Mouse (Mus musculus) embryonic facial prominence, embryonic 15.5 days (tissue): ENCODE measurements around the gene Ssr2. TPM values are rescaled to one million over a fixed set of nuclear protein-coding genes. Genes with fewer than 3 reads are reported as not detected.

Source experiments
- ATAC-seq: fragments of 200-750 bp; cut with Nextera tagmentation; 2 replicates; pipeline ENCODE4 v1.8.0; 2017; ENCODE audit warnings: low read depth, moderate TSS enrichment; ENCODE audit not compliant: insufficient number of reproducible peaks, low FRiP score, low TSS enrichment
- H3K27ac ChIP-seq: fragments of 300-500 bp; sonication (generic); replicated peaks from 2 replicates; pipeline ENCODE4 v1.5.1; 2015; ENCODE audit warnings: mild to moderate bottlenecking, inconsistent platforms
- H3K27me3 ChIP-seq: fragments of 300-500 bp; sonication (generic); 2 replicates; pipeline ENCODE4 v1.6.1; 2015; ENCODE audit warnings: inconsistent platforms
- H3K36me3 ChIP-seq: fragments of 300-500 bp; sonication (generic); 2 replicates; pipeline ENCODE4 v1.6.1; 2015; ENCODE audit warnings: mild to moderate bottlenecking, inconsistent platforms
- H3K4me1 ChIP-seq: fragments of 300-500 bp; sonication (generic); 2 replicates; pipeline ENCODE4 v1.6.1; 2015; ENCODE audit warnings: inconsistent platforms
- H3K4me2 ChIP-seq: fragments of 300-500 bp; sonication (generic); replicated peaks from 2 replicates; pipeline ENCODE4 v1.6.1; 2015; ENCODE audit warnings: mild to moderate bottlenecking, inconsistent platforms
- H3K4me3 ChIP-seq: fragments of 300-500 bp; sonication (generic); replicated peaks from 2 replicates; pipeline ENCODE4 v1.5.1; 2015; ENCODE audit warnings: mild to moderate bottlenecking, inconsistent platforms
- H3K9ac ChIP-seq: fragments of 300-500 bp; sonication (generic); 2 replicates; pipeline ENCODE4 v1.6.1; 2015; ENCODE audit warnings: inconsistent platforms
- H3K9me3 ChIP-seq: fragments of 300-500 bp; sonication (generic); replicated peaks from 2 replicates; pipeline ENCODE4 v1.6.1; 2016; ENCODE audit warnings: inconsistent platforms
- WGBS: fragments of 180-500 bp; shearing (Covaris S2); methylation state at CpG from one replicate; pipeline ENCODE4 v1.1.7; 2015; 5-methylcytosine and 5-hydroxymethylcytosine counted together
- polyA plus RNA-seq: library from polyadenylated mRNA; unstranded; fragments of >200 nt; fragmentation: Nextera tagmentation; extraction: Ambion mirVana; gene quantifications from 2 replicates; pipeline ENCODE4 v1.2.1, GENCODE M21; 2015

The Ssr2 gene
- polyA plus RNA-seq, result 339 and 341 TPM in 2 replicates

DNA sequence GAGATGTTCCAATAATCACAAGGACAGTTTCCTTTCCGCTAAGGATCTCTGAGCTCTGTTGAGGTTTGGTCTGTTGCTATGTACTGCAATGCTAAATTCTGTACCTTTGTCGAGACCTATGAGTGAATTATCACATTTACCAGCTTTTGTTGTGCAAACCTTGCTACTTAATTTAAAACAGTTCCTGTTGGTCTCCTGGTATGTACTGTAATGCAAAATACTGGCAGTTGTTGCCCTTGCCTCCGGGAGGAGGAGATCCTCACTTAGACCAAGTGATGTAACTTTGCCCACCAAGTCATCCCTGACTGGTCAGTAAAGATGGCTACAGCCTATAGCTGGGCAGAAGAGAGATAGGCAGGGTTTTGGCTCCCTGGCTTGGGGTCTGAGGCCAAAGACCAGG lies at the start of gene Ssr2:
Gene Ssr2, plus strand, starts transcription at position 337 of the 400 bp plus-strand sequence.
- 79% methylated on average over 3 of the region's 3 CpGs for WGBS
- Histone ChIP-seq H3K36me3 (no peaks in the 10 kb centered on the region), H3K9me3 (no peaks in the 10 kb centered on the region), H3K27me3 (no peaks in the 10 kb centered on the region), H3K9ac (no peak within 1 kb of the TSS), H3K4me2 (no peak within 1 kb of the TSS), H3K27ac (no peak within 1 kb of the TSS), H3K4me3 (no peak within 1 kb of the TSS), H3K4me1 (peaks cover 12% of the 10 kb centered on the region)
- ATAC-seq, result no peak

DNA sequence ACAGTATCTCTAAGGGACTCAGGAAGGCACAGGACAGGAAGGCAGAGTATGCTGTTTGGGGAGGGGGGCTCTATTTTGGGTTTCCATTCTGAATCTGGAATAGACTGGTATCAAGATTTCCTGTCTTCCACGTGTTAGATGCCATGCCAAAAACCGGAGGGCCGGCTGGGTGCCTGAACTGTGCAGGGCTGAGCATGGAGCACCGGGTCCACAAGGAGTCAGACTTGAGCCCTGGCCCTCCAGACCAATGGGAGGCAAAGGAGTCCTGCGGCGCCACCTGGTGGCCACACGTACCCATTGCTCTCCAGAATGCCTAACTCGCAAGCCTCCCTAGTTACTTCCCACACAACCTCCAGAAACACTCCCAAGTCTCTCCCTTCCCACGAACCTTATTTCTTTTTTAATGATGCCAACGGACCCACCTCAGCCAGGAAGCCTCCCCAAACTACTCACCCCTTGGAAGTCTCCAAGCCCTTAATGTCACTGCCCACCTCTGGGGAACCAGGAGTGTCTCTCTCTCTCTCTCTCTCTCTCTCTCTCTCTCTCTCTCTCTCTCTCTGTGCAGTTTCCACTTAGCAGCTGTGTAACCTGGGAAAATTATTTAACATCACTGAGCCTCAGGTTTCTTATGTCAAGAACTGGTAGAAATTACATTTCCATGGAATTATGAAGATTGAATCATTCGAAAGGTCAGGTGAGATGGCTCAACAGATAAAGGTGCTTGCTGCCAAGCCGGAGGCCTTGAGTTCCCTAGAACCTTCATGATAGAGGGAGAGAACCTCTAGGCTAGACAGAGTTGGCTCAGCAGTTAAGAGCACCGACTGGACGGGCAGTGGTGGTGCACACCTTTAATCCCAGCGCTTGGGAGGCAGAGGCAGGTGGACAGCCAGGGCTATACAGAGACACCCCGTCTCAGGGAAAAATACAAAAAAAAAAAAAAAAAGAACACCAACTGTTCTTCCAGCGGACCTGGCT lies 49.2 kb upstream of the Ssr2 start:
- H3K36me3 ChIP-seq, result peaks cover 18% of the 10 kb centered on the region
- no peak overlapping the region for H3K9ac ChIP-seq
- H3K27me3 ChIP-seq, result no peaks in the 10 kb centered on the region
- no peak overlapping the region for H3K4me3 ChIP-seq
- no peaks in the 10 kb centered on the region for H3K9me3 ChIP-seq
- peak; percentile 60; the same call in 1 of the 2 replicates for ATAC-seq
- H3K4me2 ChIP-seq, result peak overlapping the region; percentile 32
- WGBS, result 28% methylated on average over 17 of the region's 17 CpGs
- H3K27ac ChIP-seq, result 0 out of 2 replicates have a peak overlapping the region, but pooled peaks have one; percentile 40
- peaks cover 52% of the 10 kb centered on the region for H3K4me1 ChIP-seq

DNA sequence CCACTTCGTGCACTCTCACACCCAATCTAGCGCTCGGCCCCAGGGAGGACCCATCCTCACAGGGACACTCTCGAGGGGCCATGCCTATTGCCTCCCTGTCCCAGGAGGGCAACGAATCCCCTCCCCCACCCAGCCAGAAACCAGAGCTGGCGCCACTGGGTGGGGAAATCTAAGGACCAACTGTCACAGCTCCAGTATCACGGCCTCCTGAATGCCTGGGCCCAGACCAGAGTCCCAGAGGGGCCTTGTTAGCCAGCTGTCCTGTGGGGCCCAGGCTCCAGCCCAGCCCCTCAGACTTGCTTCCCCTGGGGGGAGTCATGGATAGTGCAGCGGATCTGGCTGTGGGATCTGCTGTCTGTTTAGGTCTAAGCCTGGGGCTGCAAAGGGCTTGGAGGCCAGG lies 48.1 kb upstream of the Ssr2 start:
- Histone ChIP-seq H3K4me1 (peaks cover 43% of the 10 kb centered on the region), H3K27me3 (no peaks in the 10 kb centered on the region), H3K9ac (0 out of 2 replicates have a peak overlapping the region, but pooled peaks have one; percentile 26), H3K27ac (peak overlapping the region; percentile 76), H3K4me3 (no peak overlapping the region), H3K4me2 (peak overlapping the region; percentile 1), H3K9me3 (no peaks in the 10 kb centered on the region), H3K36me3 (peaks cover 18% of the 10 kb centered on the region)
- no peak for ATAC-seq
- 32% methylated on average over 8 of the region's 8 CpGs for WGBS

DNA sequence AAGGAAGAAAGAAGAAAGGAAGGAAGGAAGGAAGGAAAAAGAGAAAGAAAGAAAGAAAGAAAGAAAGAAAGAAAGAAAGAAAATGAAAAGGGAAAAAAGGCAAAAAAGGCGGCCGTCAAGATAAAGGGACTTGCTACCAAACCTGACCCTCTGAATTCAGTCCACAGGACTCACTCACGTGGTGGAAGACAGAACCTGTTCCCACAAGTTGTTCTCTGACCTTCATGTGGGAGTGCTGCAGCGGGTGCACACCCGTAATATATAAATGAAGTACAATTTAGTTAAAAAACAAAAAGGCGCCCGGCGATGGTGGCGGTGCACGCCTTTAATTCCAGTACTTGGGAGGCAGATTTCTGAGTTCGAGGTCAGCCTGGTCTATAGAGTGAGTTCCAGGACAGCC lies 47.0 kb upstream of the Ssr2 start:
- peaks cover 47% of the 10 kb centered on the region for H3K4me1 ChIP-seq
- H3K27me3 ChIP-seq, result no peaks in the 10 kb centered on the region
- H3K4me3 ChIP-seq, result no peak overlapping the region
- no peaks in the 10 kb centered on the region for H3K9me3 ChIP-seq
- no peak for ATAC-seq
- peaks cover 8% of the 10 kb centered on the region; the same call in 1 of the 2 replicates for H3K36me3 ChIP-seq
- H3K9ac ChIP-seq, result no peak overlapping the region
- H3K27ac ChIP-seq, result no peak overlapping the region
- WGBS, result 78% methylated on average over 11 of the region's 11 CpGs
- H3K4me2 ChIP-seq, result no peak overlapping the region

DNA sequence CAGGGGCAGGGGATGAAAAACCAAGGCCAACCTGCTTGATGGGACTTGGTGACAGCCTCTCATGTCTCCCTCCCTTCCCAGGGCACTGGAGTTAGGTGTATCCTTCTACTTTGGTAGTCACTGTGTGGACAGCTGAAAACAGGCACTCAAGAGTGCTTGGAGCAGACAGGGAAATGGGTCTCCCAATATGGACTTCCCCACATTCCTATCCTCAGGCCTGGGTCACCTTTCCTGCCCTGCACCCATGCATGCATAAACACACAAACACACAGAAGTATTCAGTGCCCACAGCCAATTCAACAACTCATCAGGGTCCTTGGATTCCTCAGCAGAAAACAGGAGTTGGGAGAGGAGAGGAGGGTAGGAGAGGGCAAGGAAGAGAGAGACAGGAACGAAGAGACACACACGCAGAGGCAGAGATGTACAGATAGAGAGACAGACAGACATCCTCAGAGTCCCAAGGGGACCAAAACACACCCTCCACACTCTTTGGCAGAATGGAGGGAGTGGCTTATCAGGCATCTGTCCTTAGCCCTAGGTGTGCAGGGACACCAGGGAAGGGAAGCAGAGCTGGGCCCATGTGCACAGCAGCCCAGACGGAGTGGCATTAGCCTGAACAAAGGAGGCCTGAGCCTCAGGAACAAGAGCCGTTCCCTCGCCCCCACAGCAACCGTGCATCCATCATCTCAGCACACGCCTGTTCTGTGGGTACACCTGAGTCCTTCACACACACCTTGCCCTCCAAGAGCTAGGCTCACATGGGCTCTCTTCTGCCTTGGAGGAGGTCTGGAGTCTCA lies 46.3 kb upstream of the Ssr2 start:
- Histone ChIP-seq H3K27me3 (no peaks in the 10 kb centered on the region), H3K4me2 (peak overlapping the region; percentile 73), H3K9ac (no peak overlapping the region; the same call in 1 of the 2 replicates), H3K36me3 (peaks cover 6% of the 10 kb centered on the region; the same call in 1 of the 2 replicates), H3K4me3 (peak overlapping the region; percentile 86), H3K9me3 (no peaks in the 10 kb centered on the region), H3K27ac (peak overlapping the region; percentile 99), H3K4me1 (peaks cover 54% of the 10 kb centered on the region)
- ATAC-seq, result no peak
- WGBS, result 32% methylated on average over 7 of the region's 7 CpGs

DNA sequence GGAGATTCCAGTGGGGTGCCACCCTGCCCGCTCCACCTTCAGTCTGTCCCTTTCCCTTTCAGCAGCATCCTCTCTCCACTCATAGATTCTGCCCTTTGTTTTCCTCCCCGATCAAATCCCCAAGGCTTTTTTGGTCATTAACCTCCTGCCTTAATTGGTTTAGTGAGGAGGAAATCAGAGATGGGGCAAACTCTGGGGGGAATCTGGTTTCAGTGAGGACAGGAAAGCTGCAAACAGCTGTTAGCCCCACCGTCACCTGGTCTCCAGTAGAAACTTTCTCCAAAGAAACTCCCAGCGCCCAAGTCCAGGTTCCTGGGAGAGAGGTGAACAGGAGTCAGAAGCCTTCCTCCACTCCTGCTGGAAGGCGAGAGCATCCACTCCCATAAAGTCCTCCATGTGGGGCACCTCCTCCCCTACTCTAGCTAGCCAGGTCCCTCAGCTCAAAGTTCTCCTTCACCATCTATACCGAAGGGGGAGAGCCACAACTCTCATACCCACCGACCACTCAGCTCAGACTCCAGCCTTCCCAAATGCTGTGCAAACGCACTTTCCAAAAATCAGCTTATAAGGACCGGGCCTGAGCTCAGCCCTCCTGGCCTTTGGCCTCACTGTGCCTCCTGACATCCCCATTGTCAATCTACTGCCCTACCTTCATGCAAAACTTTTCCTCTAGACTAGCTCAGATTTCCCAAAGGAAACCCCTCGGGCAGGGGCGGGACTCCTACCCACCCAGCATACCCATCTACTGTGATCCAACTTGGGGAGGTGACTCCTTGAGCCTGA lies 45.4 kb upstream of the Ssr2 start:
- Histone ChIP-seq H3K4me2 (peak overlapping the region; percentile 73), H3K27ac (peak overlapping the region; percentile 99), H3K9ac (peak overlapping the region; percentile 93), H3K4me1 (peaks cover 62% of the 10 kb centered on the region), H3K9me3 (no peaks in the 10 kb centered on the region), H3K4me3 (peak overlapping the region; percentile 86), H3K27me3 (no peaks in the 10 kb centered on the region), H3K36me3 (no peaks in the 10 kb centered on the region)
- ATAC-seq, result no peak
- WGBS, result 6% methylated on average over 11 of the region's 11 CpGs

DNA sequence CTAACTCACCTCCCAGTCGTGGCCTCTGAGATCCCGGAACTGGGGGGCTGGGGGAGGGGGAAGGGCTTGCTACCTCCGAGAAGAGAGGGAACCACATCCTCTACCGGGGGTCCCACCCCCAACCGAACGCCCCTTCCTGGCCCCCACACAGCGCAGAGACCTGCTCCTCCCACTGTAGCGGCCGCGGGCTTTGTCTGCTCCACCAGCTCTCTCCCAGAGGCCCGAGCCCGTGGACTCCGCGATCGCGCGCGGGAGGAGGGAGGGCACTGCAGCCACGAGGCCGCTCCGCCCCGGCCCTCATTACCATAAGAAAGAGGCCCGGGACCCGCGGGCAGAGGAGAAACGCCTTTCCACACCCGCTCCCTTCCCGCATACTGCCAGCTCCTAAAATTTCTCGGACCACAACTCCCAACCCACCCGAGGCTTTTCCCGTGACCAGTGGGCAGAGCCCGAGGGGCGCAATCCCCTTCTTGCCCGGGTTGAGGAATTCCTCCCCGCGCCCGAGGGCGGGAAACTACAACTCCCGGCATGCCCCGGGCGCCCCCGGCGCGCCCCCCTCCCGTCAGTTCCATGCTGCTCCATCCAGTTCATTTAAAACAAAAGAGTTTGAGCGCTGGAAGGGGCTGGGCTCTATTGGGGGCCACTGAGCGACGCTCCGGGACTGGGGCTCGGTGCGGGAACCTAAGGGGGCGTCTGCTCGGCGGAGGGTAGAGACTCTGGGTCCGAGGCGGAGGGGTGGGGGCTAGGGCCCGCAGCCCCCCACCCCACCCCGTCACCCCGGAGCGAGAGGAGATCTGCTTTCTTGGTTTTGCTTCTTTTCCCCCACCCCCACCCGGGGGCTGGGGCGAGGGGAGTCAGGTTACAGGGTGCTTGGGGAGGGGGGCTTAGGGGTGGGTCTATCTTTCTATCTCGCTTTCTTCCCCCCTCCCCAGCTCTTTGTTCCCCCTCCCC lies 44.1 kb upstream of the Ssr2 start:
- Histone ChIP-seq H3K4me2 (peak overlapping the region; percentile 73), H3K27me3 (no peaks in the 10 kb centered on the region), H3K9ac (peak overlapping the region; percentile 93), H3K27ac (peak overlapping the region; percentile 99), H3K36me3 (peaks cover 7% of the 10 kb centered on the region), H3K4me3 (peak overlapping the region; percentile 86), H3K4me1 (peaks cover 68% of the 10 kb centered on the region), H3K9me3 (no peaks in the 10 kb centered on the region)
- under 1% methylated on average over 61 of the region's 63 CpGs for WGBS
- ATAC-seq, result peak; percentile 86

DNA sequence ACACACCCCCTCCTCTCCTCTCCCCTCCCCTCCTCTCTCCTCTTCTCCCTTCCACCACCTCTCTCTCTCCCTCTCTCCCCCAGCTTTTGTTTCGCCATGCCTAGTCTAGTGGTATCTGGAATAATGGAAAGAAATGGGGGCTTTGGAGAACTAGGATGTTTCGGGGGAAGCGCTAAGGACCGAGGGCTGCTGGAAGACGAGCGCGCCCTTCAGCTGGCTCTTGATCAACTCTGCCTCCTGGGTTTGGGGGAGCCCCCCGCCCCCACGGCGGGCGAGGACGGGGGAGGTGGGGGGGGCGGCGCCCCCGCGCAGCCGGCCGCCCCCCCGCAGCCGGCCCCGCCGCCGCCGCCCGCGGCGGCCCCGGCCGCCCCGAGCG lies 43.4 kb upstream of the Ssr2 start, which contains the start of gene Mex3a:
Gene Mex3a, plus strand, starts transcription at position 97 of the 376 bp plus-strand sequence.
- Histone ChIP-seq H3K9ac (peak within 1 kb of the TSS; percentile 93), H3K27ac (peak within 1 kb of the TSS; percentile 99), H3K4me2 (peak within 1 kb of the TSS; percentile 73), H3K36me3 (peaks cover 14% of the 10 kb centered on the region), H3K27me3 (no peaks in the 10 kb centered on the region), H3K4me3 (peak within 1 kb of the TSS; percentile 86), H3K9me3 (no peaks in the 10 kb centered on the region), H3K4me1 (peaks cover 73% of the 10 kb centered on the region)
- ATAC-seq, result no peak
- WGBS, result 0% methylated on average over 15 of the region's 31 CpGs

DNA sequence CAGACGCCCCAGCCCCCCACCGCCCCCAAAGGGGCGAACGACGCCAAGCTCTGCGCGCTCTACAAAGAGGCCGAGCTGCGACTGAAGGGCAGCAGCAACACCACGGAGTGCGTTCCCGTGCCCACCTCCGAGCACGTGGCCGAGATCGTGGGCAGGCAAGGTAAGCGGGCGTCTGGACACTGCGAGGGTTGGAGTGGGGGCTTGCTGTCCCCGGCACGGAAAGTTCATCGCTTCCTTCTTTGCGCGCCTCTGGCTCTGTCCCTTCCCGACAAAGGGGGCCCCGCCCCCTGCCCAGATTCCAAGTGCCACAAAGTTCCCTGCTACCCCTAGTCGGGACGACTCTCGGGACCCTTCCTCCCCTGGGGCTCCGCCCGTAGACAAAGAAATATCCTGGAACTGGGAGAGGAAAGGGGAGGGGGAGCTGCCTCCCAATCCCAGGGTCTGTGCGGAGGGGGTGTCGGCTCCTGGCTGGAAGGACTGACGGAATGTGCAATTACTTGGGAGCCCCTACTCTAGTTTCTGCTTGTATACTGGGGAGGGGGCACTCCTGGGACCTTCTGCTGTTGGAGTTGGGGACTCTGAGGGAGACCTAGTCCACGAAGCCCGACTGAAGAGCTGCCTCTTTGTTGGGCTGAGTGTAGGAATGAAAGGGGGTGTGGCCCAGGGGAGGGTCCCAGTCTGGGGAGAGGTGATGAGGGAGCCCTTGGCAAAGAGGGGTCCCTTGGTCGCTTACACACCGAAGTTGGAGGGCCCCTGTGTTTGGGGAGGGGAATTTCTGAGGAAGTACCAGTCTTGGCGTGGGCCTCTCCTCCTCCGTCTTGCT lies 42.8 kb upstream of the Ssr2 start:
- peaks cover 20% of the 10 kb centered on the region for H3K36me3 ChIP-seq
- WGBS, result under 1% methylated on average over 40 of the region's 40 CpGs
- H3K9ac ChIP-seq, result peak overlapping the region; percentile 93
- peak; percentile 9 for ATAC-seq
- H3K4me1 ChIP-seq, result peaks cover 73% of the 10 kb centered on the region
- no peaks in the 10 kb centered on the region for H3K9me3 ChIP-seq
- peak overlapping the region; percentile 73 for H3K4me2 ChIP-seq
- peak overlapping the region; percentile 86 for H3K4me3 ChIP-seq
- peak overlapping the region; percentile 99 for H3K27ac ChIP-seq
- no peaks in the 10 kb centered on the region for H3K27me3 ChIP-seq
